Mouse (Mus musculus): Measurements from ENCODE around the gene Cdh22. TPM values are rescaled to one million over a fixed set of nuclear protein-coding genes. Genes with fewer than 3 reads are reported as not detected.

Gene Cdh22
- polyA plus RNA-seq, 1 experiment from 2014 or later, result 0.83 TPM

Other genes starting within 250 kb of the Cdh22 start
- 66.8 and 67.0 TPM in 2 replicates for gene Ncoa5, start 200.0 kb downstream of the Cdh22 start, polyA plus RNA-seq (2015; fragmentation: Nextera tagmentation; extraction: Ambion mirVana)
- 4.7 and 7.7 TPM in 2 replicates for gene Cd40, start 179.2 kb downstream of the Cdh22 start, polyA plus RNA-seq (2015; fragmentation: Nextera tagmentation; extraction: Ambion mirVana)
- gene 1700025C18Rik, start 144.1 kb downstream of the Cdh22 start, polyA plus RNA-seq (2015; fragmentation: Nextera tagmentation; extraction: Ambion mirVana), result not detected in 2 replicates
- gene Slc35c2, start 53.0 kb upstream of the Cdh22 start, polyA plus RNA-seq (2015; fragmentation: Nextera tagmentation; extraction: Ambion mirVana), result 58.7 and 59.5 TPM in 2 replicates
- 86.4 and 91.3 TPM in 2 replicates for gene Elmo2, start 91.6 kb upstream of the Cdh22 start, polyA plus RNA-seq (2015; fragmentation: Nextera tagmentation; extraction: Ambion mirVana)
- gene Zfp663, start 133.9 kb upstream of the Cdh22 start, polyA plus RNA-seq (2015; fragmentation: Nextera tagmentation; extraction: Ambion mirVana), result 0.27 and 0.55 TPM in 2 replicates
- gene Zfp334, start 153.4 kb upstream of the Cdh22 start, polyA plus RNA-seq (2015; fragmentation: Nextera tagmentation; extraction: Ambion mirVana), result 6.8 and 7.0 TPM in 2 replicates
- 0.88 and 0.93 TPM in 2 replicates for gene Ocstamp, start 165.6 kb upstream of the Cdh22 start, polyA plus RNA-seq (2015; fragmentation: Nextera tagmentation; extraction: Ambion mirVana)
- gene Slc13a3, start 238.4 kb upstream of the Cdh22 start, polyA plus RNA-seq (2015; fragmentation: Nextera tagmentation; extraction: Ambion mirVana), result 0.83 and 0.89 TPM in 2 replicates